Mouse (Mus musculus) thymus, postnatal 36 days (tissue): ENCODE data around the gene 1700007K13Rik.

Source experiments
- DNase-seq, 2 experiments: peaks; one replicate each; pipeline ENCODE4 v3.0.0; 2022; ENCODE audit warnings: mixed read lengths in 2 of 2

1700007K13Rik gene

GRCm38 (mm10) chr2:28414757-28415137 lies 51.4 kb downstream of the 1700007K13Rik start:
- DNase-seq, result no peak

- no peak for DNase-seq
Observed at GRCm38 (mm10) chr2:28414116-28414756, 51.9 kb downstream of the 1700007K13Rik start.

GRCm38 (mm10) chr2:28412936-28413335 lies 53.2 kb downstream of the 1700007K13Rik start:
- DNase-seq, result no peak
